Mouse (Mus musculus): Measurements from ENCODE around the gene Prnp. TPM values are rescaled to one million over a fixed set of nuclear protein-coding genes. Genes with fewer than 3 reads are reported as not detected.

The Prnp gene
- polyA plus RNA-seq, 1 experiment from 2014 or later: 16.6 TPM

DNA sequence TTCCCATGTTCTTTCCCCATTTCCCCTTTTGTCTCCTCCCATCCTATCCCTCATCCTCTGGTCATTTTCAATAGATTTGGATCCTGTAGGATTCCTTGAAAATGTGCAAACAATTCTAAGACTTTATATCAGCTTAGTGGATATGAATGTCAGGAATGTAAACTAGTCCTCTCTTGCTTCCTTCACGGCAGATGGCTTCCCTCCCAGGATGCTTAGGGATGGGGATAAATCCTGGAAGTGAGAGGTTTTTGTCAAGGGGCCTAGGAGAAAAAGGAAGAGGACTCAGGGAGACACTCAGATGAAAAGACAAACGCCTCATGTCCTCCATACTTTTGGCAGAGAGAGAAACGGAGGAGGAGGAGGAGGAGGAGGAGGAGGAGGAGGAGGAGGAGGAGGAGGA, 7.3 kb upstream of the Prnp start:
- DNase-seq (ENCODE audit: low spot score) (no peak), ATAC-seq (ENCODE audit: insufficient number of reproducible peaks, low FRiP score, low TSS enrichment, low read depth) (no peak)
- Histone ChIP-seq H3K27me3 (ENCODE audit: control insufficient read depth, insufficient read depth, low read length) (no peaks in the 10 kb centered on the region), H3K4me3 (ENCODE audit: low read depth, low read length) (no peak overlapping the region), H3K9me3 (ENCODE audit: control insufficient read depth, low read length) (no peaks in the 10 kb centered on the region), H3K9ac (ENCODE audit: low read length) (no peak overlapping the region), H3K27ac (replicated peaks; ENCODE audit: low read depth, low read length) (no peak overlapping the region), H3K4me1 (ENCODE audit: control insufficient read depth, insufficient read depth, low read length) (no peaks in the 10 kb centered on the region), H3K4me2 (ENCODE audit: low read depth, severe bottlenecking) (no peak overlapping the region), H3K36me3 (ENCODE audit: control insufficient read depth, insufficient read depth, low read length) (no peaks in the 10 kb centered on the region)
- WGBS: 39% methylated on average over 2 of the region's 3 CpGs

DNA sequence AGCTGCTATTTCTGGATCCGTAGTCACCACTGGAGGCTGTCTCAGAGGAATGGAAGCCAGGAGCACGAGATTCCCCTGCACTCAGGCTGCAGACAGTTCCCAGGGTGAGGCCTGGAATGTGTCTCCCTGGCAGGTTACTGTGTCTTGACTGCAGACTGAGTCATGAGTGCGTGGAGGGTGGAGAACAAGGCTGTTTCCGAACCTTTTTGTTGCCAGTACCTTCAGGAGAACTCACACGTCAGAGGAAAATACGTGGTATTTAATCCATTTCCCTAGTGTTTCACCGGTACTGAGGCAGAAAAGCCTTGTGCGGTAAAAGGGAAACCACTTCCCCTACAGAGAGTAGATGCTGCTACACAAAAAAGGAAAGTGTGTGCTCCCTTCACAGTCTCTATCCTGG, 6.9 kb upstream of the Prnp start:
- Histone ChIP-seq H3K9ac (ENCODE audit: low read length) (no peak overlapping the region), H3K36me3 (ENCODE audit: control insufficient read depth, insufficient read depth, low read length) (no peaks in the 10 kb centered on the region), H3K4me1 (ENCODE audit: control insufficient read depth, insufficient read depth, low read length) (no peaks in the 10 kb centered on the region), H3K27me3 (ENCODE audit: control insufficient read depth, insufficient read depth, low read length) (no peaks in the 10 kb centered on the region), H3K4me3 (ENCODE audit: low read depth, low read length) (no peak overlapping the region), H3K27ac (replicated peaks; ENCODE audit: low read depth, low read length) (no peak overlapping the region), H3K9me3 (ENCODE audit: control insufficient read depth, low read length) (no peaks in the 10 kb centered on the region), H3K4me2 (ENCODE audit: low read depth, severe bottlenecking) (no peak overlapping the region)
- DNase-seq (ENCODE audit: low spot score): no peak
- ATAC-seq (ENCODE audit: insufficient number of reproducible peaks, low FRiP score, low TSS enrichment, low read depth): no peak
- 36% methylated on average over 8 of the region's 8 CpGs for WGBS

DNA sequence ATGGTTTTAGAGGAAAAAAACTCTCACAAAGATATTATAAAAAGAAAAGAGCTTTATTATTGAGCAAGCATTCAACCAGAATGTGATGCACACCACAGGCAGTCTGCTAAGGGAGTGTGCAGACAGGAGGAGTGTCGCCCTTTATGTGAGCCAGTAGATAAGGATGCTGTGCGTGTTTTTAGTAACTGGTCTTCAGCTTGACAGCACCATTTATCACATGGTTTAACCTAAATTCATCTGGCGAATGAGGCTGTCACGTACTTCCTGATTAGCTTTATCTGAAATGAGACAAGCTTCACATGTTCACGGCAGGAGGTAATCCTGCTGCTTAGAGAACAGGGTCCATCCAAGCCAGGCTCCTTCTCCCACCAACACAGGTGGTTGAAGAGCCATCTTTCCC, 4.7 kb upstream of the Prnp start:
- Histone ChIP-seq H3K27me3 (ENCODE audit: control insufficient read depth, insufficient read depth, low read length) (no peaks in the 10 kb centered on the region), H3K4me1 (ENCODE audit: control insufficient read depth, insufficient read depth, low read length) (no peaks in the 10 kb centered on the region), H3K36me3 (ENCODE audit: control insufficient read depth, insufficient read depth, low read length) (no peaks in the 10 kb centered on the region), H3K27ac (replicated peaks; ENCODE audit: low read depth, low read length) (no peak overlapping the region), H3K4me3 (ENCODE audit: low read depth, low read length) (no peak overlapping the region), H3K9me3 (ENCODE audit: control insufficient read depth, low read length) (no peaks in the 10 kb centered on the region), H3K9ac (ENCODE audit: low read length) (no peak overlapping the region), H3K4me2 (ENCODE audit: low read depth, severe bottlenecking) (no peak overlapping the region)
- no peak for ATAC-seq (ENCODE audit: insufficient number of reproducible peaks, low FRiP score, low TSS enrichment, low read depth)
- WGBS: 54% methylated on average over 5 of the region's 5 CpGs
- no peak for DNase-seq (ENCODE audit: low spot score)

DNA sequence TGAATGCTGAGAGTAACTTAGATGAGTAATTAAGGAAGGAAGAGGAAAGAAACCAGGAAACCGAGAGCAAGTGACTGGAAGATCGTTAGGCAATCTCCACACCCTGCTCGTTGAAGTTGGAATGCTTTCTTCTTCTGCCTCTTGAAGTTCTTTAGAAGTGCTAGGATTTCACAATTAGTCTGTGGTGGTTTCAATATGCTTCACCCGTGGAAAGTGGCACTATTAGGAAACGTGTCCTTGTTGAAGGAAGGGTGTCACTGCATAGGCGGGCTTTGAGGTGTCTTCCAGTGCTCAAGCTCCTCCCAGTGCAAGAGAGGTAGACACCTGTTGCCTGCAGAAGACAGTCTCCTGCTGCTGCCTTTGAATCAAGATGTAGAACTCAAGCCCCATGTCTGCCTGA, 4.0 kb upstream of the Prnp start:
- WGBS: 51% methylated on average over 6 of the region's 6 CpGs
- Histone ChIP-seq H3K27ac (replicated peaks; ENCODE audit: low read depth, low read length) (no peak overlapping the region), H3K9ac (ENCODE audit: low read length) (no peak overlapping the region), H3K4me3 (ENCODE audit: low read depth, low read length) (no peak overlapping the region), H3K4me2 (ENCODE audit: low read depth, severe bottlenecking) (no peak overlapping the region), H3K36me3 (ENCODE audit: control insufficient read depth, insufficient read depth, low read length) (no peaks in the 10 kb centered on the region), H3K4me1 (ENCODE audit: control insufficient read depth, insufficient read depth, low read length) (peaks cover 2% of the 10 kb centered on the region; the same call in 1 of the 2 replicates), H3K27me3 (ENCODE audit: control insufficient read depth, insufficient read depth, low read length) (no peaks in the 10 kb centered on the region), H3K9me3 (ENCODE audit: control insufficient read depth, low read length) (no peaks in the 10 kb centered on the region)
- ATAC-seq (ENCODE audit: insufficient number of reproducible peaks, low FRiP score, low TSS enrichment, low read depth): no peak
- DNase-seq (ENCODE audit: low spot score): no peak

DNA sequence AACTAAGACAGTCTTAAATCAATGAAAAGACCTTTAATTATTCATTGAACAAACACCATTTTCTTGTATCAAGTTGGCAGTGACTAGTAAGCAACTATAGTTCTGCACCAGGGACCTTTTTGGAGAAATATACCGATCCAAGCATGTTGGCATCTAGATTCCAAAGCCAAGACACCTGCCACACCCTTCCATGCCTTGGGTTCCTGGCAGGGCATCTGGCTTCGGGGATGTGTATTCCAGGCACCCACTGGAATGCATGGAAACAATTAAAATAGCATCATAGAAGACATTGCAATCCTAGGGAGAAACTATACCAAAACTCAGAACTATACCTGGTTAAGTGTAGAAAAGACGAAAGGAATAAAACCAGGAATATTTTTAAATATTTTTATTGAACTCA, 3.5 kb upstream of the Prnp start:
- Histone ChIP-seq H3K4me1 (ENCODE audit: control insufficient read depth, insufficient read depth, low read length) (peaks cover 2% of the 10 kb centered on the region; the same call in 1 of the 2 replicates), H3K27ac (replicated peaks; ENCODE audit: low read depth, low read length) (no peak overlapping the region), H3K9ac (ENCODE audit: low read length) (no peak overlapping the region), H3K27me3 (ENCODE audit: control insufficient read depth, insufficient read depth, low read length) (no peaks in the 10 kb centered on the region), H3K4me3 (ENCODE audit: low read depth, low read length) (no peak overlapping the region), H3K9me3 (ENCODE audit: control insufficient read depth, low read length) (no peaks in the 10 kb centered on the region), H3K4me2 (ENCODE audit: low read depth, severe bottlenecking) (no peak overlapping the region), H3K36me3 (ENCODE audit: control insufficient read depth, insufficient read depth, low read length) (no peaks in the 10 kb centered on the region)
- ATAC-seq (ENCODE audit: insufficient number of reproducible peaks, low FRiP score, low TSS enrichment, low read depth) (no peak), DNase-seq (ENCODE audit: low spot score) (no peak)
- 86% methylated on average over 3 of the region's 3 CpGs for WGBS

DNA sequence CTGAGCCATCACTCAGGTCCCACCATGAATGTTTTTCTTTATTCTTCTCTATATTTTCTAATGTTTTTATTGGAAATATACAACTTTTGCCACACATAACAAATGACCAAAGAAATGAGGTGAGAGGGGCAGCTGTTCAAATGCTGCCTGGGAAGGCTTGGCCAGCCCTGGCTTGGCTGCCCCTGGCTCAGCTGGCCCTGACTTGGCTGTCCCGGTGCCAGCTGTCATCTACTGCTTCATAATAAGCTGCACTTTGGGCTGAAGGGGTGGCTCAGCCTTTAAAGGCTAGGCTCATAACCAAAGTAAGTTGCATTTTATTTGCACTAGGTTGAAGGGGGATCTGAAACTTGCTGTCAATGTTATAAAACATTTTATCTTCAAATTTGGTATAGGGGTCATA, 2.9 kb upstream of the Prnp start:
- WGBS: 73% methylated on average over 1 of the region's 1 CpGs
- H3K4me3 ChIP-seq (ENCODE audit: low read depth, low read length): no peak overlapping the region
- no peak for ATAC-seq (ENCODE audit: insufficient number of reproducible peaks, low FRiP score, low TSS enrichment, low read depth)
- no peaks in the 10 kb centered on the region for H3K9me3 ChIP-seq (ENCODE audit: control insufficient read depth, low read length)
- peaks cover 2% of the 10 kb centered on the region; the same call in 1 of the 2 replicates for H3K4me1 ChIP-seq (ENCODE audit: control insufficient read depth, insufficient read depth, low read length)
- H3K4me2 ChIP-seq (ENCODE audit: low read depth, severe bottlenecking): no peak overlapping the region
- H3K36me3 ChIP-seq (ENCODE audit: control insufficient read depth, insufficient read depth, low read length): no peaks in the 10 kb centered on the region
- H3K9ac ChIP-seq (ENCODE audit: low read length): no peak overlapping the region
- no peaks in the 10 kb centered on the region for H3K27me3 ChIP-seq (ENCODE audit: control insufficient read depth, insufficient read depth, low read length)
- no peak for DNase-seq (ENCODE audit: low spot score)
- H3K27ac ChIP-seq (replicated peaks; ENCODE audit: low read depth, low read length): no peak overlapping the region

DNA sequence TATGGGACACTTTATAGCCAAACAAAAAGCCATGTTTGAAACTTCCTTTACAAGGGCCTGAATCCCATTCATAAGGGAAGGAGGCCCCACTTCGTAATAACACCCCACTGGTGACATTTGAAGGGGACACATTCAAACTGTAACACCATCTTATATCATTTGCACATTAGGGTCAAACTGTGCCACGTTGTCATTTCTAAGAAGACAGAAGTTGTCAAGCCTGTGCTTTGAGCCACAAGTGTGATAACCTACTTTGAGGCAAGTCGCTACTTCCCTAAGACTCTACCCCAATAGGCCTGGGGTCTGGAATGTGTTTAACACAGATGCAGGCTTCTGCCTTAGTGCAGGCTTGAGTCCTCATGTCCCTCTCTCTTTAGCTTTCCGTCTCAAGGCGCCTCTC, 2.4 kb upstream of the Prnp start:
- 81% methylated on average over 5 of the region's 5 CpGs for WGBS
- DNase-seq (ENCODE audit: low spot score) (no peak), ATAC-seq (ENCODE audit: insufficient number of reproducible peaks, low FRiP score, low TSS enrichment, low read depth) (no peak)
- Histone ChIP-seq H3K4me2 (ENCODE audit: low read depth, severe bottlenecking) (no peak overlapping the region), H3K9me3 (ENCODE audit: control insufficient read depth, low read length) (no peaks in the 10 kb centered on the region), H3K9ac (ENCODE audit: low read length) (no peak overlapping the region), H3K4me3 (ENCODE audit: low read depth, low read length) (no peak overlapping the region), H3K36me3 (ENCODE audit: control insufficient read depth, insufficient read depth, low read length) (no peaks in the 10 kb centered on the region), H3K4me1 (ENCODE audit: control insufficient read depth, insufficient read depth, low read length) (peaks cover 2% of the 10 kb centered on the region; the same call in 1 of the 2 replicates), H3K27me3 (ENCODE audit: control insufficient read depth, insufficient read depth, low read length) (no peaks in the 10 kb centered on the region), H3K27ac (replicated peaks; ENCODE audit: low read depth, low read length) (no peak overlapping the region)

DNA sequence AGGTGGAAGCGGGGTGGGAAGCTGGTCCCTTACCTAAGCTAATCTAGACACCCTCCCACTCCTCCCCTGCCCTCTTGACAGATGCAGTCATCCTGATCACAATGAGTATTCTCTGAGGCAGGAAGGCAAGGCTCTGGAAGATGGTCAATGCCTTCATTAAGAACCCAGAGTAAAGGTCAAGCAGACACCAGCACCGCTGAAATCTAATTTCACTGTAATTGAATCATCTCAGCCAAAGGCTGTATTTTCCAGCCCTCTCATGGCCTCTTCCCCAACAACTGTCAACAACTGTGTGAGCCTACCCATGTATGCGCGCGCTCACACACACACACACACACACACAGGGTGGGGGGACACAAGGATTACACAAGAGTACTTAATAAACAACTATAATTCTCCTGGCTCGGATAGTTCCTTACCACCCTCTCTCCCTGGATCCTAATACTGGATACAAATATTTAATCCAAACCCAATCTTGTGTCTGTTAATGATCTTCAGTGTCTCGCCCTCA, 1.3 kb upstream of the Prnp start:
- H3K27me3 ChIP-seq (ENCODE audit: control insufficient read depth, insufficient read depth, low read length): no peaks in the 10 kb centered on the region
- no peak overlapping the region for H3K9ac ChIP-seq (ENCODE audit: low read length)
- H3K27ac ChIP-seq (replicated peaks; ENCODE audit: low read depth, low read length): no peak overlapping the region
- no peaks in the 10 kb centered on the region for H3K9me3 ChIP-seq (ENCODE audit: control insufficient read depth, low read length)
- no peaks in the 10 kb centered on the region for H3K36me3 ChIP-seq (ENCODE audit: control insufficient read depth, insufficient read depth, low read length)
- no peak for DNase-seq (ENCODE audit: low spot score)
- no peak overlapping the region for H3K4me3 ChIP-seq (ENCODE audit: low read depth, low read length)
- no peak overlapping the region for H3K4me2 ChIP-seq (ENCODE audit: low read depth, severe bottlenecking)
- no peak for ATAC-seq (ENCODE audit: insufficient number of reproducible peaks, low FRiP score, low TSS enrichment, low read depth)
- WGBS: 93% methylated on average over 7 of the region's 7 CpGs
- H3K4me1 ChIP-seq (ENCODE audit: control insufficient read depth, insufficient read depth, low read length): peaks cover 2% of the 10 kb centered on the region; the same call in 1 of the 2 replicates

DNA sequence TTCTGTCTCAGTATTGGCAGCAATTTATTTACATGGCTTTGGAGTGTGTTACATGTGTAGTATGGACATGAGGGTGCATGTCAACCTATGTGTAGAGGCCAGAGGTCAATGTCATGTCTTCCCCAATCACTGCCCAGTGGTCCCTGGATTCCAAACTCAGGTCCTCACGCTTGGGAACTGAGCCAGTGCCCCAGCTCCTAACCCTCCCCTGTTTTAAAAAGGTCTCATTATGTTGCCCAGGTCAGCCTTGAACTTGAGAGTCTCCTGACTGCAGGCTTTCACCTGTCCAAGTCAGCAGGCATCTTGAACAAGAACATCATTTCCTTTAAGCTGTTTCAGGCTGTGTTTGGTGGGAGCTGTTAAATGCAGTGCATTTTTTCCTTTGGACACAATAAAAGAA, 822 bp upstream of the Prnp start:
- Histone ChIP-seq H3K27ac (replicated peaks; ENCODE audit: low read depth, low read length) (no peak overlapping the region), H3K9me3 (ENCODE audit: control insufficient read depth, low read length) (no peaks in the 10 kb centered on the region), H3K4me2 (ENCODE audit: low read depth, severe bottlenecking) (no peak overlapping the region; the same call in 1 of the 2 replicates), H3K4me3 (ENCODE audit: low read depth, low read length) (no peak overlapping the region; the same call in 1 of the 2 replicates), H3K9ac (ENCODE audit: low read length) (no peak overlapping the region), H3K27me3 (ENCODE audit: control insufficient read depth, insufficient read depth, low read length) (no peaks in the 10 kb centered on the region), H3K36me3 (ENCODE audit: control insufficient read depth, insufficient read depth, low read length) (no peaks in the 10 kb centered on the region), H3K4me1 (ENCODE audit: control insufficient read depth, insufficient read depth, low read length) (peaks cover 2% of the 10 kb centered on the region; the same call in 1 of the 2 replicates)
- DNase-seq (ENCODE audit: low spot score): no peak
- WGBS: 71% methylated on average over 1 of the region's 1 CpGs
- no peak for ATAC-seq (ENCODE audit: insufficient number of reproducible peaks, low FRiP score, low TSS enrichment, low read depth)
